In the genomic region with DNA sequence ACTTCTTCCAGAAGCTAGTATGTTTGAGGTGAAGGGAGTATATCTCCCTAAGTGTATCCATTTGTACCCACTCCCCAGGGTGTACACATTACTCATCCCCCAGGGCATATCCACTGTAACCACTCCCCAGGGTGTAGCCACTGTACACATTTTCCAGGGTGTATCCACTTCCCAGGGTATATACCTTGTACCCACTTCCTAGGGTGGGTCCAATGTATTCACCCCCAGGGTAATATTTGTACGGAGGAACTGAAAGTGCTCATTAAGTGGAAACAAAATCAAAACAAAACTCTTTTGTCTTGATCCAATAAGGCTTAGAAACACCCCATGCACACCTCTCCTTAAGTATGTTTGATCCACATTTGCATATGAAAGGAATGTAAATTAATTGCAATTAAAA, we compare ENCODE assay signal across 28 mouse cellular contexts.
A peak's percentile ranks its signal among the peaks of the same experiment; 100 is the strongest.
DNase-seq lines count a peak whose midpoint lies in the region; ATAC-seq lines count a peak whose summit lies in the region.
"Had no signal": no experiment of that assay in that cellular context is flagged by ENCODE, and none has a peak within 500 bp of the region (broad histone marks: within the 10 kb centered on the region; RNA-seq: fewer than 3 reads in every experiment).

No protein-coding gene starts in this region.

- H3K9me3 ChIP-seq in forebrain, embryonic 12.5 days: no peaks in the 10 kb centered on the region
- no peaks in the 10 kb centered on the region for H3K9me3 ChIP-seq in forebrain, embryonic 16.5 days (ENCODE audit: control insufficient read depth, low read length)
- no peaks in the 10 kb centered on the region for H3K9me3 ChIP-seq in midbrain, embryonic 11.5 days (ENCODE audit: control insufficient read depth, low read length)
- no peaks in the 10 kb centered on the region for H3K9me3 ChIP-seq in midbrain, embryonic 10.5 days (replicated peaks)
- no peaks in the 10 kb centered on the region for H3K9me3 ChIP-seq in forebrain, embryonic 15.5 days
- H3K9me3 ChIP-seq: hindbrain, embryonic 10.5 days; liver, embryonic 15.5 days had no signal

- no peak overlapping the region for H3K4me3 ChIP-seq in forebrain, embryonic 12.5 days (replicated peaks)
- H3K4me3 ChIP-seq in forebrain, embryonic 16.5 days (replicated peaks; ENCODE audit: low read length): no peak overlapping the region
- no peak overlapping the region for H3K4me3 ChIP-seq in midbrain, embryonic 11.5 days (ENCODE audit: low read depth, low read length)
- no peak overlapping the region for H3K4me3 ChIP-seq in midbrain, embryonic 10.5 days
- H3K4me3 ChIP-seq in forebrain, embryonic 15.5 days: no peak overlapping the region
- H3K4me3 ChIP-seq: hindbrain, embryonic 10.5 days; liver, embryonic 15.5 days; myocyte had no signal

- H3K4me2 ChIP-seq in forebrain, embryonic 12.5 days: no peak overlapping the region
- no peak overlapping the region for H3K4me2 ChIP-seq in forebrain, embryonic 16.5 days (ENCODE audit: low read length)
- no peak overlapping the region for H3K4me2 ChIP-seq in midbrain, embryonic 11.5 days
- H3K4me2 ChIP-seq in forebrain, embryonic 15.5 days (replicated peaks): no peak overlapping the region
- H3K4me2 ChIP-seq: heart, embryonic 11.5 days; liver, embryonic 15.5 days; lung, embryonic 14.5 days had no signal

- H3K36me3 ChIP-seq in forebrain, embryonic 12.5 days (replicated peaks): no peaks in the 10 kb centered on the region
- no peaks in the 10 kb centered on the region for H3K36me3 ChIP-seq in forebrain, embryonic 16.5 days (ENCODE audit: control insufficient read depth, insufficient read depth)
- H3K36me3 ChIP-seq in midbrain, embryonic 11.5 days (ENCODE audit: control insufficient read depth, insufficient read depth, low read length): no peaks in the 10 kb centered on the region
- no peaks in the 10 kb centered on the region for H3K36me3 ChIP-seq in midbrain, embryonic 10.5 days
- no peaks in the 10 kb centered on the region for H3K36me3 ChIP-seq in forebrain, embryonic 15.5 days
- H3K36me3 ChIP-seq: hindbrain, embryonic 10.5 days; liver, embryonic 15.5 days had no signal

- DNase-seq in midbrain, embryonic 11.5 days (ENCODE audit: low spot score, missing footprints): no peak
- DNase-seq in midbrain, embryonic 10.5 days (ENCODE audit: low spot score): no peak
- DNase-seq in retina, postnatal 1 day: peak; percentile 31
- DNase-seq in retina, embryonic 14.5 days (ENCODE audit: low spot score): no peak
- DNase-seq in spleen, postnatal 4 days (ENCODE audit: low spot score in 2 of 2): no peak
- DNase-seq: adrenal gland, postnatal 14 days; cerebellum, adult 11 months; cerebellum, adult 9-10 months; cerebellum, postnatal 36 days; gastrocnemius, postnatal 36 days; heart, adult 18-20 months; kidney, adult 9 months; kidney, postnatal 14 days; layer of hippocampus, adult 9-11 months; lung, postnatal 14 days; right cerebral cortex, postnatal 25 days; thymus, adult 18-20 months; thymus, postnatal 4 days had no signal

- 0 out of 2 replicates have a peak, but pooled peaks cover 2% of the 10 kb centered on the region for H3K4me1 ChIP-seq in forebrain, embryonic 12.5 days
- H3K4me1 ChIP-seq in forebrain, embryonic 16.5 days (replicated peaks; ENCODE audit: control insufficient read depth, insufficient read depth, low read length): no peaks in the 10 kb centered on the region
- H3K4me1 ChIP-seq in midbrain, embryonic 11.5 days (ENCODE audit: control insufficient read depth, insufficient read depth, low read length): no peaks in the 10 kb centered on the region
- H3K4me1 ChIP-seq in midbrain, embryonic 10.5 days: no peaks in the 10 kb centered on the region
- H3K4me1 ChIP-seq in forebrain, embryonic 15.5 days: no peaks in the 10 kb centered on the region
- H3K4me1 ChIP-seq: hindbrain, embryonic 10.5 days; liver, embryonic 15.5 days had no signal

- H3K9ac ChIP-seq in forebrain, embryonic 12.5 days: no peak overlapping the region
- H3K9ac ChIP-seq in forebrain, embryonic 16.5 days (replicated peaks; ENCODE audit: low read depth, low read length): no peak overlapping the region
- no peak overlapping the region for H3K9ac ChIP-seq in midbrain, embryonic 11.5 days (ENCODE audit: low read length)
- no peak overlapping the region for H3K9ac ChIP-seq in forebrain, embryonic 15.5 days (replicated peaks)
- H3K9ac ChIP-seq: liver, embryonic 15.5 days; lung, embryonic 14.5 days had no signal

- WGBS in forebrain, embryonic 12.5 days: 2% methylated on average over 1 of the region's 1 CpGs
- 4% methylated on average over 1 of the region's 1 CpGs for whole genome bisulfite sequencing in forebrain, embryonic 16.5 days
- WGBS in midbrain, embryonic 11.5 days: 31% methylated on average over 1 of the region's 1 CpGs
- 51% methylated on average over 1 of the region's 1 CpGs for WGBS in midbrain, embryonic 10.5 days
- 4% methylated on average over 1 of the region's 1 CpGs for WGBS in forebrain, embryonic 15.5 days

- peak; percentile 76; the same call in 1 of the 2 replicates for ATAC-seq in forebrain, embryonic 12.5 days (ENCODE audit: low FRiP score)
- ATAC-seq in forebrain, embryonic 16.5 days: no peak; the same call in 1 of the 2 replicates
- ATAC-seq in midbrain, embryonic 11.5 days (ENCODE audit: low FRiP score): 0 out of 2 replicates have a peak, but pooled peaks have one; percentile 48
- 0 out of 2 replicates have a peak, but pooled peaks have one; percentile 67 for ATAC-seq in forebrain, embryonic 15.5 days (replicated peaks)
- ATAC-seq: intestine, postnatal 0 days; Patski had no signal

- no peaks in the 10 kb centered on the region for H3K27me3 ChIP-seq in forebrain, embryonic 12.5 days
- H3K27me3 ChIP-seq in forebrain, embryonic 16.5 days (replicated peaks; ENCODE audit: control insufficient read depth, insufficient read depth, low read length): no peaks in the 10 kb centered on the region
- no peaks in the 10 kb centered on the region for H3K27me3 ChIP-seq in midbrain, embryonic 11.5 days (ENCODE audit: control insufficient read depth, insufficient read depth, low read length)
- no peaks in the 10 kb centered on the region for H3K27me3 ChIP-seq in midbrain, embryonic 10.5 days (ENCODE audit: low read depth, poor library complexity, severe bottlenecking)
- no peaks in the 10 kb centered on the region for H3K27me3 ChIP-seq in forebrain, embryonic 15.5 days
- H3K27me3 ChIP-seq: liver, embryonic 15.5 days; Patski had no signal

- H3K27ac ChIP-seq in forebrain, embryonic 12.5 days: no peak overlapping the region
- H3K27ac ChIP-seq in forebrain, embryonic 16.5 days (ENCODE audit: low read length): no peak overlapping the region
- H3K27ac ChIP-seq in midbrain, embryonic 11.5 days (ENCODE audit: low read depth, low read length): no peak overlapping the region
- no peak overlapping the region for H3K27ac ChIP-seq in midbrain, embryonic 10.5 days (replicated peaks)
- H3K27ac ChIP-seq in forebrain, embryonic 15.5 days (replicated peaks): no peak overlapping the region
- H3K27ac ChIP-seq: hindbrain, embryonic 10.5 days; liver, embryonic 15.5 days had no signal
